Mouse (Mus musculus): ENCODE measurements at regions not wholly inside any gene's neighbourhood (a gene's known extent, or its start where the extent isn't known, plus 50 kb on each side); places are given as distances from the start of the nearest gene placed in this dataset.

DNA sequence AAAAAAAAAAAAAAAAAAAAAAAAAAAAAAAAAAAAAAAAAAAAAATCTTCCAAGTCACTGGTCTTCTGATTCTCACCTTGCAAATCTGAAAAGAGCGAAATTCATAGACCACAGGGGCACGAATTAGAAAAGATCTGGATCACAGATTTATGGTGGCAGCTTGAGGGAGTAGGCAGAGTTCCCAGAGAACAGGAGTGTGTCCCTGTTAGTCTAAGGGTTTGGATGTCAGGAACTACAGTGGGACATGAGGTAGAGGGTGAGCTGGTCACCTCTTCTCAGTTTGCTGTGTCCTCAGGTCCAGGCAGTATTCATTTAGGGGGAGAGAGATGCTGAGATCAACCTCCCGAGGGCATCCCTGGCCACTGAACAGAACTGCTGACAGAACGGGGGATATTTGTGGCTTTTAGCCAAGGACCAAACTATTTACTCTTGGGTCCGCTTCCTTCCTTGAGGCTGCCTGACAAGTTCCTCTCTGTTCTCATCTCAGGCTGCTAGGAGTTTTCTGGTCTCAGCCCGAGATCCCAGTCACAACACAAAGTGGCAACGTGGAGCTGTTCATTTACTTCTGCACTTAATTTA is 277.2 kb downstream of the Cd83 start:
- in situ Hi-C loops (cut with MboI; ENCODE audit: unreplicated experiment in 2 of 2): loop anchor here (5.0 to 25.0 kb wide), 6 partner anchors 100 to 925 kb away; no protein-coding TSS in a partner anchor

DNA sequence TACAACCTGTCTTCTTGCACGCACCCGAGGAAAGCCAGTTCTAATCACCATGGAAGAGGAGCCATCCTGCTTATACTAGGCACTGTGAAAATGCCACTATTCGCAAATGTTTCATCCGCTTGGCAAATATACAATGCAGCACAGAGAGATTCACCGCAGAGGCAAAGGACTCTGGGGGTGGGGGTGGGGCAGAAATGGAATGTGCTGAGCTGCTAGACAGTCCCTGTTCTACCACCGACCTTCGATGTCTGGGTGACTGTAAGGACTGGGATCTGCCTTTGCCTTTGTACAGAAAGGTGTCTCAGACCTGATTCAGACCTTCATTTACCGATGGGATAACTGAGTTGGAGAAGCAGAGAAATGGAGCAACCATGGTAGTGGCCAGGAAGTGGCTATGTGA is 278.7 kb downstream of the Cd83 start:
- in situ Hi-C loops (cut with MboI; ENCODE audit: unreplicated experiment in 2 of 2): loop anchor here (5.0 to 25.0 kb wide), 6 partner anchors 101 to 924 kb away; no protein-coding TSS in a partner anchor

DNA sequence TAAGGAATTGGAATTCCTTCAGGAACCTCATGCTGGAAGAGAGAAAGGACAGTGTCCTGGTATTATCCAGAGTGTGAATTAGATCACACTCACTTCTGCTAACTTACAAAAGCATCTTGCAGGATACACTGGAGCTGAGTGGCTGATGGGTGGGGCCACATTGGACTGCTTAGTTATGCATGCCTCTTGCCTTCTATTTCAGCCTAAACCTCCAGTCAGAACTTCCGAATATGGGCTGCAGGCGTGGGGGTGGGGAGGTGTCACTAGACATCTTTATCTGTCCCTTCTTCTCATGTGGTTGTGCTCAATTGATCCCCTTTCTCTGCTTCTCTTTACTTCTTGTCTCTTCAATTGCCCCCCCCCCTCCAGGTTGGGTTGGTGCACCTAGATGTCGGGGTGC is 279.5 kb downstream of the Cd83 start:
- in situ Hi-C loops (cut with MboI; ENCODE audit: unreplicated experiment in 2 of 2): loop anchor here (5.0 to 25.0 kb wide), 6 partner anchors 102 to 923 kb away; no protein-coding TSS in a partner anchor

DNA sequence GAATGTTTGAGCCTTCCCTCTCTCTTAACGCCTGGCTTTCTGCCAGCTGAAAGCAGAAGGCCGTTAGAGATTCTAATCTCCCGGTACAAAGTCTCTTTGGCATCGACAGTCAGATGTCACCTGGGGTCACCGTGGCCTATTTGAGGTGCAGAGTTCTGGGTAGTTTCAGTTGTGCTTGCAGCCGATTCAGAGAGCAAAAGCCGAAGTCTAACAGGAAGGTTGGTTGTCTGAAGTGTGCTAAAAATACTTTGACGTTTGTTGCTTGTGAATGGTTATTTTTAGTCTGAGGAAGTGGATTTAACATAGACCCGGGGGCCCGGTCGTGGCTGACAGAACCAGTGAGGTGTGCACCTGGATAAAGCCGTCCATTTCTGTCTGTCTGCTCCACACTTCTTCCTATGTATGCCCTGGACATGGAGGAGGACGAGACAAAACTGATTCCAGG is 281.2 kb downstream of the Cd83 start:
- in situ Hi-C loops (cut with MboI; ENCODE audit: unreplicated experiment in 2 of 2): loop anchor here (10.0 to 25.0 kb wide), 5 partner anchors 201 to 922 kb away; no protein-coding TSS in a partner anchor

DNA sequence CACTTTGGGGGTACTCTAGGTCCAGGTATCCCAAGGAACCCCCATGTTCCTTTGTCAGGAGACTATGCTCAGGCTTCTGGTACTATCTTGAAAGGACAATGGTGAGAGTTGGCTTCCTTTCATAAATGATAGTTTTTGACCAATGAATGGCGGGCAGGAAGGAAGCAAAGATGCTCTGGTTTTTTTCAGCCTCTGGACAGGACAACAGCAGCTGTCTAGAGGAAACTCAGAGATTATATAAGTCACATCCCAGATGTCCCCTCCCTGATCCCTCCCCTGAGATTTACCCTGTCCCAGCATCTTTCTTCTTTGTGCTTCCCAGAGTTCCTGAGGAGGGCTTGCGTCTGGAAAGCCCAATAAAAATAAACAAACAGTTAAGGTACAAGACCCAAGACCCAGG is 282.7 kb downstream of the Cd83 start:
- in situ Hi-C loops (cut with MboI; ENCODE audit: unreplicated experiment in 2 of 2): loop anchor here (10.0 to 25.0 kb wide), 5 partner anchors 202 to 920 kb away; no protein-coding TSS in a partner anchor

DNA sequence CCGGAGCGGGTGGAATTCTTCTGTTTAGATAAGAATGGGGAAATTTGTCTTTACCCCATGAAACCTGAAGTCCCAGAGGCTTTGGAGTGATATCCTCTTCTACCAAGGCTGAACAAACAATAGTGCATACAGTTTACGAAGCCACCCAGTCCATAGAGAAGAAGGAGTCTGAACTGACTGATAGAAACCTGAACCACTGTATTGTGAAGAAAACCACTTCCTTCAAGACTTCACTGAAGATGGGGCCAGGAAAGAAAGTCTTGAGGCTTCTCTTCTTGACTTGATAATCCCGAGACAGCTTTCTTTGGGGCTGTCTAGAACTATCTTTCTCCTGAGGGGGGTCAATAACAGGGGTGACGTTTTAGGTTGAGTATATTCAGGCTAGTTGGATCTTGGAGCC is 284.4 kb downstream of the Cd83 start:
- in situ Hi-C loops (cut with MboI; ENCODE audit: unreplicated experiment in 2 of 2): loop anchor here (10.0 to 25.0 kb wide), 5 partner anchors 204 to 918 kb away; no protein-coding TSS in a partner anchor

DNA sequence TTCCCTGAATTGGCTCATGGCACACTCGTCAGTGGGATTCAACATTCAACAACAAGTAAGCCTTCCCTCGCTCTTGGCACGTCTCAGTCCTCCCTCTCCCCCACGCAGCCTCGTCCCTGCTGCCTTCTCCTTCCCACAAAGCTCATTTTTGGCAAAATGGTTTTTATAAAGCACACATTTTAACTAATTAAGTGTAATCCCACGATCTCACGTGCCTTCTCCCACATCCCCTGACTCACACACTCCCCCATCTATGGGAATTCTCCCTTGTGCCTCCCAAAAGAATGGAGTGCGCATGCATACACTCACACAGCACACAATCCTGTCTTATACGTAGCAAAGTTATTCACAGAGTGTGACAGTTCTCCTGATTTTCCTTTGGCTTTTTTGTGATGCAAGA is 288.5 kb downstream of the Cd83 start:
- in situ Hi-C loops (cut with MboI; ENCODE audit: unreplicated experiment in 2 of 2): loop anchor here (25.0 kb wide), 3 partner anchors 639 to 914 kb away; no protein-coding TSS in a partner anchor

DNA sequence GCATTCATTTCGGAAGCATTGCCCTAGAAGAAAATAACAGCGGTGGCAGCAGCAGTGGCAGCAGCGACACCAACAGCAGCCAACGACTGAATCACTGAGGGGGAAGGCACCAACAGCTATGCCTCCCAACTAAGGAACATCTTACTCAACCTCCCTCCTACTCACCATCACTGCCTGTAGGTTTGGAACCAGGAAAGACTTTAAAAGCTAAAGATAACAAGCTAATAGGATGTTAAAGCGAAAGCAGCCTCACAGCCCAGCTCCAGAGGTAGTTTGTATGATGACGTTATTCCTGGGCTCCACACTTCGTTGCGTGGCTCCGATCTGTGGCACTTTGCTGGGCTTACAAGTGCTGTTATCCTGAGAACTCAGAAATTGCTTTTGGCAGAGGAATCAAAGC is 289.6 kb downstream of the Cd83 start:
- in situ Hi-C loops (cut with MboI; ENCODE audit: unreplicated experiment in 2 of 2): loop anchor here (25.0 kb wide), 3 partner anchors 638 to 913 kb away; no protein-coding TSS in a partner anchor

DNA sequence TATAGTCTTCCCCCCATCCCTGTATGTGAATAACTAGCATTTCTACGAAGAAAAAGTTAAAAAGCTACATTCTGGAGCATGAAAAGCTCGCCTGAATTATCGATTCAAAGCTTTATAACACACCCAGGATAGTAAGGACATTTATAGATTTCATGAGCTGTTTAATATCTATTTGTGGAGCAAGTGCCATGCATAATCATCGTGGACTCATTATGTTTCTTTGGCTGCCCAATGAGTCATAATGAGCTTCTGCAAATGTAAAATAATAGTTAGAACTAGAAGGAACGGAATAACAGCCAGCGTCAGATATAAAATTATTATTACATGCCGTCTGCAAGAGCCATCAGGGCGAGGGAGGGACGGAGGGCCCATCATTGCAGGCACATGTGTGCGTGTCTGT is 292.4 kb downstream of the Cd83 start:
- in situ Hi-C loops (cut with MboI; ENCODE audit: unreplicated experiment in 2 of 2): no loop called here

DNA sequence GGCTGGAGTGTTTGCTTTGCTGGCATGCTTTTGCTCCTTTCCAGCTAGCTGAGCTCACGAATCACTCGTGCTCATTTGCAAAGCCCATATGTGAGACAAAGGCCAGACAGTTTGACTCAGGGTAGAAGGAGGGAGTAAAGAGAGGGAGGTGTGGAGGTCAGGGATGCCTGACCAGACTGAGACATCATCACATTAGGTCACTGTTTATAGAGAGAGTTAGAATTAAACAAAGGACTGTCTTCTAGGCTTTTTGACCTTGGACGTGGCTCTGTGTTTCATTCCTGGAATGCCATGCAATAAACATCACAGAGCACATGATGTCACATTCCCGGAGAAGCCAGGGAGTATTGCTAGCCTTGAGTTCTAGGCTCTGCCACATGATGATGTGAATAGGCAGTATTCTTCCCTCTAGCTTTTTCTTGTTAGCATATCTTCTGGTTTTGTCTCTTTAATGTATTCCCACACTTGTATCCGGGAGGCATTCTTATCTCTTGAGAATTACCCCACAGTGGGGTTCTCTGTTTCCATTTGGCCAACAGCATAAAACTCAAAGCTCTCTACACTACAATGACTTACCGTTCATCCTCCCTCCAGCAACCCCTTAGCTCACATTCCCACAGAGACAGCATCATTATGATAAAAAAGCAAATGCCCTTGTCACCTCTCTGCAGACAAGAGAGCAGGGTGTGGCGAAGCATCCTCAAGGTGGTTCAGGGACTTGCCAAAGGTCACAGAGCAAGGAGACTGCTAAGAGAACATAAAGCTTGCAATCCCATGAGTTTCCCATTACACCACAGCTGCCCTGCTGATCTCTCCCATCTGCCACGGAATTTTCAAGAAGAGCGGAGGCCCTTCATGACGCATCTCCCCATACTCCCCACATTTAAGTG is 301.3 kb downstream of the Cd83 start:
- in situ Hi-C loops (cut with MboI; ENCODE audit: unreplicated experiment in 2 of 2): no loop called here

DNA sequence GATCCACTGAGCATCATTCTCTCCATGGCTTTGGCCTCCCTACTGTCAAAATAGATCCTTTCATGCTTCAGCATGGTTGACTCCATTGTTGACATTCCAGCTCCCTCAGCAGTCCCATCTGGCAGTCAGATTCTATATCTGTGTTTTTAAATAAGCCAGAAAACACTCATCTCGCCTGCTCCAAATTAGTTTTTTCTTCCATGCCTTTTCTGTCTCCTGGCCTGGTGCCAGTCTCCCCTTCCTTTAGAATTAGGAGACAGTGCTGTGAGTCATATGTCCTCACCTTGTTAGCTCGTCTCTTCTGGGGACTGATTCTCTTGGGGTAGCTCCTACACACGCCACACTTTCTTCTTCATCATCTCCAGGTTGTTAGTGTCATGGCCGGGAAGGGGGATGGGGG is 302.2 kb downstream of the Cd83 start:
- in situ Hi-C loops (cut with MboI; ENCODE audit: unreplicated experiment in 2 of 2): no loop called here

DNA sequence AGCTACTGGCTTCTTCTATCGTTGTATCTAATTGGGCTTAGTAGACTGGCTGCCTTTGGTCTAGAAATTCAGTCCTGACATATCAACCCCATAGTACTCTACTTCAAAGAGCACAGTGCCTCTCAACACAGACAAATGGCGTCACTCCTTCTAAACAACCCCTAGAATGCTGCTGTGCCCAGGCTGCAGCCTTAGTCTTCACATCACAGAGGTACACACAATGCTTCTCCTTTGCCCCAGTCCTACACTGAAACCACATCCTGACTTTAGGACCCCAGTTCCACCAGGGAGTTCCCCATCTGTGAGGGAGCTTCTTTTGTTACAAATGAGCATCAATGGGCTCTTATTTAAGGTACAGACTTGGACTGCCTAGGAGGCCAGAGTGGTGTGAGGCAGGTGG is 312.6 kb downstream of the Cd83 start:
- in situ Hi-C loops (cut with MboI; ENCODE audit: unreplicated experiment in 2 of 2): no loop called here

DNA sequence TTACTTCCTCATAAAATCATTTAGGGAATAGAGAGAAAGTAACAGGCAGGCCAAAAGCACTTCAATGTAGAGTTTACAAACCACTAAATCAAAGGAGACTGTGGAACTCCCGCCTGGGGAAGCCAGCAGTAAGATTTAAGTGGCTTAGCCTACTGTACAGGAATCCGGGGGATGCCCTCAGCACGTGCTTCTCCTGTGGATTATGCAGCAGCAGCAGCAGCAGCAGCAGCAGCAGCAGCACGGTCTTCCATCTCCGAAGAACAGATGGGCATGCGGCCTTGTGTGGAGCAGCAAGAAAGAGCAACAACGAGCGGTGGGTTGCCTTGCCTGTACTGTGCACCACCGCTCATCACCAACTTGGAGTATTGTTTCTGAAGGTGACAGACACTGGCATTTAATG is 314.9 kb downstream of the Cd83 start:
- in situ Hi-C loops (cut with MboI; ENCODE audit: unreplicated experiment in 2 of 2): no loop called here

DNA sequence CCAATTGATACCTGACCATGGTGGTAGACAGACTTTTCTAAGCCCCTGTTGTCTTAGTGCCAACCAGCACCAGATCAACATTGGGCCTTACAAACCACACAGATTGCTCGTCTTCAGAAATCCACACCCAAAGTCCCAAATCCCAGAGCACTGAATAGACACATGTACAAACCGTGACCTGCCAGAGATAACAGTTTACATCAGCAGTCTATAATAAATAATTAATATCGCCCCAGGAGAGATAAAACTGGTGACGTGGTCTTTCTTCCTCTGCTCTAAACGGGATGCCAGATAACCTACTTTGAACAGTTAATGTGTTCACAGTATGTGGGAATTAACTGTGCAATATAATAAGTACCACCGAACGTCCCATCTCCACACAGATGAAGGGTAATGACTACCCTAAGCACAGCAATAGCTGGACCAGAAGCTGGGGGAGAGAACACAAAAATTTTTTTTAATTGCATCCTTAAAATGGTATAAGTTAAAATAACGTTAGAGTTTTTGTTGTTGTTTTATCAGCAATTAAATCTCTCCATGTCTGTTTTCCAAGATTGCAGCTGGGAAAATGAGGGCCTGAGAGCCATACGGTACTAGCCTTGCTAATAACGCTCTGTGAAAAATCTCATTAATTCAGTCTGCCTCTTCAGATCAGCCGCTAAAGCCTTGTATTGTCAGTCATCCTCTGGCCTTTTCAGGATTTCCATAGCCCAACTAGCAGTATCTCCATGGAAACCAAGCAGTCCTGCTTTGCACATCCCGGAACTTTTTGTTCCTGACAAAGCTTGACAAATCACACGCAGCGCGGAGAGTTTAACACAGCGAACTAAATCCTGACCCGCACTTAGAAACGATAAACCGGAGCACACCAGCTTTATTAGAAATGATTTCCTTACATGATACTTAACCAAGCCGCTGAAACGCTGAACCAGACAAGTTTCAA is 315.8 kb downstream of the Cd83 start:
- in situ Hi-C loops (cut with MboI; ENCODE audit: unreplicated experiment in 2 of 2): no loop called here

DNA sequence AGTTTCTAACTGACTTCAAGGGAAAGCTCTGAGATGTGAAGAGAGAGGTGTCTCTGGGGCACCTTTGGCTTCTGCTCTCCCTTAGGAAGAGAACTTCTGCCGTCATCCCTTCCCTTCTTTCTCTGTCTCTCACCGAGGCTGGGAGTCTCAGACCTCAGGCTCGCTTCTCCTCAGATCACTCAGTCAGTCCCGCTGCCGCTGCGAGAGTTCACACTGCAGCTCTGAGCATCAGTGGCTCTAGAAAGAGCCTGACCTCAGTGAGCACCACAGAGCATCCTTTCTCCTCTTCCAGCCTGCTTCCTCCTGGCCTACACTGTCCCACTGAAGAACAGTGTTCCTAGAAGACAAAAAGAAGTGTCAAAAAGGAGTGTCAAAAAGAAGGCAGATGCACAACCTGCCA is 316.6 kb downstream of the Cd83 start:
- in situ Hi-C loops (cut with MboI; ENCODE audit: unreplicated experiment in 2 of 2): no loop called here

DNA sequence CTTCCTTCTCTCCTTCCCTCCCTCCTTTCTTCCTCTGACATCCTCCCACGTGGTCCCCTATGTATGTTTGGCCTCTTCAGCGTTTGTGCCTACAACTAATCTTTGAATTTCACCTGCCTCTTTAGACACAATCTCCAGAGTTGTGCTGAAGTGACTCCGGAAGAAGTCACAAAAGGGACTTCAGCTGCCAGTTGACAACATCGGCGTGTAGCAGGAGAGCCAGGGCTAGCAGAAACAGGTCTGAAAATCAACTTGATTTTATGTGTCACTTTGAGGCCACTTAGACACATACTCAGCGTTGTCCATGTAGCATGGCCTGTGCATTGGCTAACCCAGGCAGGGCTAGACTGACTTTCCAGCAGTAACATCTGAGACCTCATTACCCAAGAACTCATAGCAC is 317.2 kb downstream of the Cd83 start:
- in situ Hi-C loops (cut with MboI; ENCODE audit: unreplicated experiment in 2 of 2): no loop called here

DNA sequence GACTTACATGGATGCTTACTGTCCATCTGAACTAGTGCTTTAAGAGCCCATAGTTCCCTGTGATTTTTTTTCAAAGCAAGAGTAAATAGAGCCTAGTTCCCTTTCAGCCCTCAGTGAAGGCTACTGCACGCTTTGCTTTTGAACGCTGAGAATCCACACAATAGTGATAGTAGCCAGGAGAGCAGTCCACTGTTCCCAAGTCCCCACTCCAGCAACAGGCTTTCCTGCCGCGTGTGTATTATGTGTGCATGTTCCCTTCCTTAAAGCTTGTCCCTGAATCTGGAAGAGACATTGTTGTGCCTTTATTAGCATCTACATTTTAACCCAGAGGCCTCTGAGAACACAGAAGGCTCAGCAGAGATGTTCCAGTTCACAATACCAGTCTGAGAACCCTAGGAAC is 317.7 kb downstream of the Cd83 start:
- in situ Hi-C loops (cut with MboI; ENCODE audit: unreplicated experiment in 2 of 2): no loop called here

DNA sequence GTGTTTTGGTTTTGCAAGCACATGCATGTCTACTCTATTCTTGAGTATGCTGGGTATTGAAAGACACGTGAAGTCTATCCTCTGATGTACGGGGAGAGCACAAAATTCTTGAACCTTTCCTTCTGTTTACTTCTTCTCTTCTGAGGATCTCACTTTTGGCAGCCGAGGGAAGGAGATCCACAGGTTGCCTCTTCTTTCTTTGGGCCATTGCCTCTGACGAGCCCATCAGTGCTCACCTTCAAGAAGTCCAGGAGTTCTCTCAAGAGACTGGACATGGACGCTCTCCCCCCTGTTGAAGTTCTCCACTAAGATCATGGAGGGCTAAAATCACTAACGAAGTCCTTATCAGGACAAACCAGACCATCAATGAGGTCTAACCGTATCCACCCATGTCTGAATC is 318.8 kb downstream of the Cd83 start:
- in situ Hi-C loops (cut with MboI; ENCODE audit: unreplicated experiment in 2 of 2): no loop called here

DNA sequence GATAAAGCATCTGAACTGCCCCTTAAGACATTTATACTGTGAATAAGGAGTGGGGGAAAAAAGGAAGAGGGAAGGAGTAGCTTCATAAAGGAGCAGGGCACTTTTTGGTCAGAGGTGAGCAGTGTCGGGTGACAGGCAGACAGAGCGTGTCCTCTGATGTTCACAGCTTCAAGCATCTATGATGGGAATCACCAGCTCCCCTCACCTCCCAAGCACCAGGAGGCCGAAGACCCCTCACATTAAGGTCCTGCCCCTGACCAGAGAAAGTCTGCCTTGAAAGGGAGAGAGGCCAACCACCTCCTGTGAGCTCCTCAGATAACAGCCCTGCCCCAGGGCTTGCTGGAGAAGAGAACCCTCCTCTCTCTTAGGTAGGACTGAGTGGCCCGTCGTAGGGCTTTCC is 320.6 kb downstream of the Cd83 start:
- in situ Hi-C loops (cut with MboI; ENCODE audit: unreplicated experiment in 2 of 2): no loop called here

DNA sequence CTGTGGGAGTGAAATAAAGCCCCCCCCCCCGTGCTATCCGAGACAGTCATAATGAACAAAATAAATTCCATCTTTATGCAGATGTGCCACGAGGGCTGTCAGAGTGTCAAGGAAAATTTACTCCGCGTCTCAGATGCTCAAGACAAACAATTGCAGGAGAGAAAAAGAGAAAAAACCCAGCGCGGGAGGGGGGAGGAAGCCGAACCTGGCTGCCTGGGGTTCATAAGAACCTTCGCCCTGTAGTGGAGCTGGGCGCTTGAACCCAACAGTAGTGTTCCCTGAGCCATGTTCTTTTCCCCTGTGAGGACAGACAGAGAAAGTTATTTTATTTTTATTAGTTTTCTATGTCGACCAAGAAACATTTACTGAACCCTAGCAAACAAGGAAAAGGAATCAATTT is 324.1 kb downstream of the Cd83 start:
- in situ Hi-C loops (cut with MboI; ENCODE audit: unreplicated experiment in 2 of 2): no loop called here

DNA sequence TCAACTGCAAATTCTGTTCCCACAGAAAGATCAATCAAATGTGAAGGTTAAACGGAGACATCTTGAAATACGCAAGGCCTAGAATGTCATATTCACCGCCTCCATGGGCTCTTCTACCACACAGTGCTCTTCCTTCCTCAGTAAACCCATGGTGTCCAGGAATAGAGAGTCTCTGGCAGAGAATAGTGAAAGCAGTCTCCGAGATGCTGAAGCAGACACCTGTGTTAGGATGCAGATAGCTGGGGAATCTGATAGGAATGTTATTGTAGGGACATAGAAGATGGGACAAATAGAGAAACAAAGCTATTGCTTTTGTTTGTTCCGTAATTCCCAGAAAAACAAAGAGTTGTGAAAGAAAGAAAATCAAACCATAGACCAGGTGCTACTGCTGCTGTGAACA is 328.5 kb downstream of the Cd83 start:
- in situ Hi-C loops (cut with MboI; ENCODE audit: unreplicated experiment in 2 of 2): no loop called here
